Mouse (Mus musculus) olfactory bulb, adult 2 months (tissue): Measurements from ENCODE around the gene Plxnd1.

Experiments used
- CTCF ChIP-seq: fragments of 200-500 bp; IDR thresholded peaks from 2 replicates; pipeline ENCODE4 v1.5.1; 2012; ENCODE audit warnings: low read depth, mild to moderate bottlenecking, low read length, moderate library complexity; ENCODE audit not compliant: insufficient read depth
- POLR2A ChIP-seq: fragments of 200-500 bp; IDR thresholded peaks from 2 replicates; pipeline ENCODE4 v1.6.1; 2012; ENCODE audit warnings: mild to moderate bottlenecking, low read depth, low read length, moderate library complexity; ENCODE audit not compliant: insufficient read depth

DNA sequence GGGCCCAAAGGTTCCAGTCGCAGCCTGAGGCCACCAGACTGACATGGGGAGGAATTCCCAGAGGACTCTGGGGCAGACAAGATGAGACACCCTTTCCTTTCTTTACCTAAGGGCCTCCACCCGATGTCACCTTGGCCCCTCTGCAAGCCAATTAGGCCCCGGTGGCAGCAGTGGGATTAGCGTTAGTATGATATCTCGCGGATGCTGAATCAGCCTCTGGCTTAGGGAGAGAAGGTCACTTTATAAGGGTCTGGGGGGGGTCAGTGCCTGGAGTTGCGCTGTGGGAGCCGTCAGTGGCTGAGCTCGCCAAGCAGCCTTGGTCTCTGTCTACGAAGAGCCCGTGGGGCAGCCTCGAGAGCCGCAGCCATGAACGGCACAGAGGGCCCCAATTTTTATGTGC is 63.2 kb downstream of the Plxnd1 start, which contains the start of gene Rho:
- no peak for TF ChIP-seq CTCF
- TF ChIP-seq POLR2A: no peak
